Mouse (Mus musculus) cerebellum, postnatal 4 days (tissue): ENCODE data around the gene Cacna1c.

Experiments
- DNase-seq, 2 experiments: peaks; one replicate each; pipeline ENCODE4 v3.0.0; 2022; ENCODE audit warnings: low spot score in 2 of 2, mixed read lengths in 1 of 2

The Cacna1c gene

GRCm38 (mm10) chr6:118819657-118820056 is 376.6 kb downstream of the Cacna1c start:
- DNase-seq: no peak

DNA sequence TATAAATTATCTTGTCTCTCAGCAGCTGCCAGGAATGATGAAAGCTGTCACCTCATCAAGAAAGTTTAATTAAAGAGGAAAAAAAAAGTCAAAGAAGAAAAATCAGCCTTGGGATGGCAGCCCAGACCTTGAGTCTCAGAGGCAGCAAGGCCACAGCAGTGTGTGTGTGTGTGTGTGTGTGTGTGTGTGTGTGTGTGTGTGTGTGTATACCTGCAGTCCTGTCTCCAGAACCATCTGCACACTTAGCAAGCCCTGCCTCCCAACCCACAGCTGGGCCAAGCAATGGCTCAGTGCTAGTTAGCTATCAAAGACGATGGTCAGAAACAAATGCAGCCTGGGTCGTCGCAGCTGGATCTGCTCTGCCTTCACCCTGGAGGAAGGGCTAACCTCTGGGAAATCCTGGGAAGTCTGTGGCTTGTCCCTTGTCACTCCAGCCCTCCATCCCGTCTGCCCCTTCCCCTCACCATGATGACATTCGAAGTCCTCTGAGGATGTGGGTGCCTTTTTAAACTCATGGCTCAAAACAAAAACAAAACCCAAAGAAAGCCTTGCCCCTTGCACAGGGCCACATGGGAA is 378.2 kb downstream of the Cacna1c start:
- DNase-seq: no peak

DNA sequence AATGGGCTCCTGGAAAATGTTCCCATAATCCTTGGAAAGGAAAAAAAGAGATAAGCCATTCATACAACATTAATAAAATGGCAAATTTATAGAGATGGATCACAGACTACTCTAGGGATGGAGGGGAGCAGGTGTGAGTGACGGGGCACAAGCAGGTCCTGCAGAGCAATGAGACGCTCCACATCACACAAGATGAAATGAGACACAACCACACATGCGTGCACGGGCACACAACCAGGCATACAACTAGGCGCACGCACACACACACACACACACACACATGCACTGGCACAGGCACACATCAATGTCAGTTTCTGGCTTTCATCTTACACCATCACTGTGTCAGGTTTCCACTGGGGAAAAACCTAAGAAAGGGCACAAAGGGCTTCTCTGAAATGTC is 380.0 kb downstream of the Cacna1c start:
- no peak for DNase-seq

- DNase-seq: no peak
These were observed 383.7 kb downstream of the Cacna1c start for GRCm38 (mm10) chr6:118812556-118812955.

DNA sequence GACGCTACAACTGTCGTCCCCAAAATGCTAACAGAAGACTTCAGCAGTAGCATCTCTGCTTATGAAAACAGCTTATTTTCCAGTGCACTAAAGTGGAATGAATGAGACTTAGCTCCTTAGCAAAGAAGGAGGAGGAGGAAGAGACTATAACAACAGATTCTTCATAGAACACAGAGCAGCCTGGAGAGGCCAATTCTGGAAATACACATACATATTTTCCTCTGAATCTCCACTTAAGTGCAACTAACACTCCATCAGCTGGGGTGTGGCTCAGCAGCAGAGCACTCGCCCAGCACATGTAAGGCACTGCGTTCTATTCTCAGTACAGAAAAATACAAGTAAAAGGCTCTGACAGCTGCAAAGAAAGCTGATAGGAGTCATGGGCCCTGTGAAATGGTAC is 384.2 kb downstream of the Cacna1c start:
- DNase-seq: no peak

DNA sequence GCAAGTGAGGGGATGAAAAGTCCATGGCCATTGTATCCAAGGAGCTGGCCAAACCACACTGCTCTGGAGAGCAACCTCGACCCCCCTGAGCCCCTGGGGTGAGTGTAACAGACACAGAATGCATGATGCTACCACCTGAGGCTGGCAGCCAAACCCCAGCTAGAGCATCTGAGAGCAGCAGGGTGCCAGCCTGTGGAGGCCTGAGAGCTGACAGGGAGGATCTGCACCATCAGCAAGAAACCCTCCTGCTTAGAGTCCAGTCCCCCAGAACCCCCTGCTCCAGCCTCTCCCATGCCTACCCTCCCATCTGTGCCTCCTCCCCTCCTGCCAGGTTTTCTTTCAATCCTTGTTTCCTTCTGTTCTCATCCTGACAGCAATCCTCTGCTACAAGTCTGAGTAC is 385.4 kb downstream of the Cacna1c start:
- no peak for DNase-seq

GRCm38 (mm10) chr6:118805139-118805538 is 391.1 kb downstream of the Cacna1c start:
- DNase-seq: no peak

DNA sequence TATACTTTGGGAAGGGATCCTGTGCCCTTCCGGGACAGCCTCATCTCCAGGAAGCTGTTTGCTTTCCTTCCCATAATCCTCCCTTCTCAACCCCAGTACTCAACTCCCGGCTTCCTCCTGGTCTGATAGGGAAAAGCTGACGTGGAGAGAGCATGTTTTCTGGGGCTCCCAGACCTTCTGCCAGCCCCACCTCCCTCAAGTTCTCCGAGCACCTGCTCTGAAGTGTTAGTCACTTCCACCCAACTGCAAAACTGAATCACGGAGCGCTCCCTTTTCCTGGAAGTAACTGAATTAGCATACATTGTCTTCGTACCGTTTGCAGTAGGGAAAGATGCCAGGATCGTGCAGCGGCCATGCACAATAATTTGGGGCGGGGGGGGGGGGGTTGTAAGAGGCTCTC is 393.9 kb downstream of the Cacna1c start:
- no peak for DNase-seq

- no peak for DNase-seq
These were observed 399.8 kb downstream of the Cacna1c start for GRCm38 (mm10) chr6:118796393-118796792.

- DNase-seq: no peak
These were observed 400.5 kb downstream of the Cacna1c start for GRCm38 (mm10) chr6:118795716-118796115.

DNA sequence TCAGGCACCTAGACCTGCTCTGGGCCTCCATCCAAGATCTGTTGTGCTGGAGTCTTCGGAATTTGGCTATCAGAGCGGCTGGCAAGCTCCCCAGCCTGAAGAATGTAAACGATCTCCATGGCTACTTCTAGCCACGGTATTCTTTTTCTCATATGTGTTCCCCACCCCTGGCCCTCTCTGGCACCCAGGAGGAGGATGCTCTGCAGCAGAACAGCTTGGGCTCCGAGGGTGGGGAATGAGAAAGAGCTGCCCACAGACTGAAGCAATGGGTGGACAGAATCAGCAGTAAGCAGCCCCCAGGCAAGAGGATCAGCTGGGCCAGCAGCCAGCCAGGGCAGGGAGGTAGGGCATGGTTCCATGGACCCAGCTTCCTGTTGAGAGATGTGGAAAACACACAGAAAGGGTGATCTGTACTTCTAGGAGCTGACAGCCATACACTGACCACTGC is 404.3 kb downstream of the Cacna1c start:
- peak; percentile 47 to 82 for DNase-seq

DNA sequence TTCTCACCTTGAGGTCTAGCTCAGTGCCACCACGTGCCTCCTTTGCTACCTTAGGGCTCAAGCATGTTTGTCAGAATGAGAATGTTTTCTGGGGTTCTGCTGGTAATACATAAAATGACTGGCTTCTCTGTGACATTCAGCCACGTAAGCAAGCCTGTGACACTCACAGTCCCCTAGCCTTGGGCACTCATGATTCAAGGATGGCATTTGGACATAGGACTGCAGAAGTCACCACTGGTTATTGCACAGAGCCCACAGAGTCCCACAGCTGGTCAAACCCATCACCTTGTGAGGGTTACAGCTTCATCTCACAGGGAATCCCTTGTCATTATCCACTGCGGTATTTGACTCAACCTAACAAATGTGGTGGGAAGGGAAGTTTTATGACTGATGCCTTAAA is 408.3 kb downstream of the Cacna1c start:
- no peak for DNase-seq

- no peak for DNase-seq
These were observed 415.9 kb downstream of the Cacna1c start for GRCm38 (mm10) chr6:118780280-118780679.

GRCm38 (mm10) chr6:118779201-118779600 is 417.0 kb downstream of the Cacna1c start:
- no peak for DNase-seq

GRCm38 (mm10) chr6:118777457-118777856 is 418.8 kb downstream of the Cacna1c start:
- peak in 1 of 2 experiments; percentile 19 for DNase-seq

DNA sequence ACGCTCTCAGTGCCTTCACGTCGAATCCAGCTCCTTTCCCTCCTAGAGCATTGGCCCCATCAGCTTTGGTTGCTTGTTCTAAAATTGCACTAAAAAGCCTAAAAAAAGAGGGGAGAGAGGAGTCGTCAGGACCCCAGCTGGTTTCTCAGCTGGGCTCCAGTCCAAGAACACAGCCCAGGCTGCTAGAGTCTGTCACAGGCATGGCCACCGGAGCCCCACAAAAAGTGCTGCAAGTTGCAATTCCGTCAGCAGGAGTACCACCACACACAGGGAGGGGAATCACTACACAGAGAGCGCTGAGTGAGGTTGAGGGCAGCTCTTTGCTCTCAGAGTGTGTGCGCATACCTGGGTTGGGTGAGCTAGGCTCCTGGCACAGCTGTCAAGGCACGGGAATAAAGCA is 419.8 kb downstream of the Cacna1c start:
- DNase-seq: peak in 1 of 2 experiments; percentile 20

DNA sequence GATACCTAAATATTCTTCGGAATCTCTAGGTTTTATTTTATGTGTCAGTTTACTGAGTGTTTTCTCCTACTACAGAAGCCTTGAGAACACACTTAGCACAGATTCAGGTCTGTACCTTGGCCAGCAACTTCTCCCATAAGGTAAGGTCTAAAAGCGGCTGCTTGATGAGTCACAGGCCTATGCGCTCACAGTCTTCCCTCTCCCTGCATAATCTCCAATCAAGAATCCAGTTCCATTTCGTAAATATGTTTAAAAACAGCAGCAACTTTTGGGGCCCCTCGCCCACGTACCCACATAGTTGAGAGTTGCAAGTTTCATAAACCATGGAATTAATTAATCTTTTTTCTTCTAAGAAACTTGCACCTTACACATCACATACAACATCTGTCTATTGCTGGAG is 423.6 kb downstream of the Cacna1c start:
- no peak for DNase-seq

DNA sequence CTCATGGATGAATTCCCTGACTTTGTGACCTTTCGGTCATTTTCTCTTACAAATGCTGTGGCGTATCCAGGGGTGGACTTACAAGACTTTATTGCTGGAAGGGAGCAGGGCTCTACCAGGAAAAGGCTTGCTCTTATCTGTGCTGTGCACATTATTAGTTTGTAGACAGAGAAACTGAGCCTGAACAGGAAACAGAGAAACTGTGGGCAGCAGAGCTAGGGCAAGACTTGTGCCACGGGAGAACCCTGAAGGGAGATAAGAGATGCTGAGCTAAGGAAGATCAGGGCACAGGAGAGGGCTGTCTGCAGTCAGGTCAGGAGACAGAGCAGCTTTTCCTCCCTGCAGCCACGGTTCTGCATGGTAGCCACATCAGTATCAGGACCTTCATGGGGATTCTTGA is 425.1 kb downstream of the Cacna1c start:
- DNase-seq: no peak

DNA sequence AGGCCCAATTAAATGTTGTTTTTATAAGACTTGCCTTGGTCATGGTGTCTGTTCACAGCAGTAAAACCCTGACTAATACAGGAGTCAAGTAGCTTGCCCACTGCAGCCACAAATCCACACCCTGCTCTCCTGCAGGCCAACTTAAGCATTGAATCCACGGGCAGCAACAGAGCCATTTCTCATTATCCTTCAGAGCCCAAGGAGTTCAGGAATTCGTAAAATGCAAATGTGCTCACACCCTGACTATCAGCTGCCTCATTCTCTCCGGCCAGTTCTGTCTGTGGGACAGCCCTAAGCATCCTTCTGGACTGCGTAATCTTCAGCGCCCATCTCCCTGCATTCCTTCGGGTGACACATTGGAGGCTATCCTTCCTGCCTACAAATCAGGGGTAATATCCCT is 425.8 kb downstream of the Cacna1c start:
- no peak for DNase-seq

- DNase-seq: no peak
These were observed 426.4 kb downstream of the Cacna1c start for GRCm38 (mm10) chr6:118769792-118770191.

- DNase-seq: no peak
These were observed 428.5 kb downstream of the Cacna1c start for GRCm38 (mm10) chr6:118767698-118768097.

GRCm38 (mm10) chr6:118765261-118765660 is 431.0 kb downstream of the Cacna1c start:
- DNase-seq: no peak

DNA sequence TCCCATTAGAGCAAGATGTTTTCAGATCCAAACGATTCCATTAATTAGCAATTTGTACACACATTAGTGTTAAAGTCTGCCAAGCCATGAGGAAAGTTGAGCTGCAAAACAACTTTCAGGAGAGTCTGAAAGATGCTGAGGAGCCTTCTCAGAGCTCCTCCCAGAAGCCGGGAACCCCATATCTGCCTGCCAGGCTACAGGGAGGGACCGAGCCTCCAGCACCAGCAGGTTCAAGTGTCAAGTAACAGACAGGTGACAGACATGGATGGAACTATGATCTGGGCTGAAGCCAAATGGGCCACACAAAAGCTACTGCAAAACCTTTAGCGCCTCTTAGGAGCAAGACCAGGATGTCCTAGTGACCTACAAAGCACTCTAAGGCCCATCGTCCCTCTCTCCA is 437.2 kb downstream of the Cacna1c start:
- DNase-seq: no peak

DNA sequence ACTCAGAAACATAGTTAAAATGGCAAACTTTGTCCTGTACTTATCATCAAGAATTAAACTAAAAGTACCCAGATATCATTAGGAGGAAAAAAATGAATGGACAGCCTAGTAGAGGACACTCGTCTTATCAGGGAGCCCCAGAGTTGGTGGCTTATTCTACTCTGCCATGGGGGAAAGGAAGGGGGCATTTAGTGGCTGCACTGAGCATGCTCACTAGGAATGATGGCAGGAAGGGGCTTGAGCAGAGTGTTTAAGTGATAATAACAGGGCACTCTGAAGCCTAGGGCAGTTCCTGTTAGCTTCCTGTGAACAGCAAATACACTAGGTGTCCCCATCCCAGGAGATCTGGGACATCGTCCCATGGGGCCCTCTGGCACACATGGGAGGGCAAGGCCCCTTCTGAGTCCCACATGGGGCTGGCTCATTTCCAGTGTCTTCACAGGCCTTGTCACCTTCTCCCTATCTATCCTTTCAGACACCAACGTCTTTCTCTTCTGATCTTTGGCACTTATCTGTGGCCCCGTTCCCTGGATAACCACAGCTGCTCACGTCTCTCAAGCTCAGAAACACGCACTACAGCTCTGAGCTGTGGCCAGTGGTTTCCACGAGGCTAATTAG is 437.8 kb downstream of the Cacna1c start:
- no peak for DNase-seq
